Mouse (Mus musculus) bone marrow, adult 2 months (tissue): ENCODE data around the gene Srprb.
A peak's percentile ranks its signal among the peaks of the same experiment; 100 is the strongest.

ENCODE experiments used
- CTCF ChIP-seq: fragments of 200-500 bp; IDR thresholded peaks from 2 replicates; pipeline ENCODE4 v1.5.1; 2011; ENCODE audit warnings: low read length, control low read depth; ENCODE audit not compliant: control insufficient read depth, insufficient read depth
- POLR2A ChIP-seq: fragments of 200-500 bp; IDR thresholded peaks from 2 replicates; pipeline ENCODE4 v1.6.1; 2011; ENCODE audit warnings: low read depth, mild to moderate bottlenecking, control low read depth, low read length, borderline replicate concordance; ENCODE audit not compliant: control insufficient read depth

GRCm38 (mm10) chr9:103174771-103175519, 27.0 kb downstream of the Srprb start:
- TF ChIP-seq CTCF (peak; percentile 66), POLR2A (no peak)
